In genomic region chr12:113427339-113427738, GRCm38 (mm10) we compare ENCODE assay signal across 13 mouse cellular contexts.
DNase-seq lines count a peak whose midpoint lies in the region; ATAC-seq and TF ChIP-seq lines count a peak whose summit lies in the region.
"Had no signal": no experiment of that assay in that cellular context is flagged by ENCODE, and none has a peak within 500 bp of the region (broad histone marks: within the 10 kb centered on the region; RNA-seq: fewer than 3 reads in every experiment).

No protein-coding gene starts in this region.

- no peak overlapping the region for H3K27ac ChIP-seq in heart, embryonic 11.5 days (ENCODE audit: low read depth, low read length)
- no peak overlapping the region for H3K27ac ChIP-seq in spleen, adult 2 months (ENCODE audit: insufficient read depth, low read length)
- H3K27ac ChIP-seq: hindbrain, embryonic 15.5 days; layer of hippocampus, adult 2 months; limb, embryonic 13.5 days; neural tube, embryonic 13.5 days had no signal

- no peak overlapping the region for H3K9ac ChIP-seq in heart, embryonic 11.5 days (ENCODE audit: low read depth, low read length)
- H3K9ac ChIP-seq: hindbrain, embryonic 15.5 days; limb, embryonic 13.5 days; neural tube, embryonic 13.5 days had no signal

- H3K4me3 ChIP-seq in heart, embryonic 11.5 days (ENCODE audit: low read depth, low read length), result no peak overlapping the region
- H3K4me3 ChIP-seq in spleen, adult 2 months (ENCODE audit: extremely low read depth, insufficient read depth, insufficient read length), result peak overlapping the region; percentile 33; the same call in 1 of the 2 replicates
- H3K4me3 ChIP-seq: hindbrain, embryonic 15.5 days; layer of hippocampus, adult 2 months; limb, embryonic 13.5 days; neural tube, embryonic 13.5 days had no signal

- no peak for ATAC-seq in heart, embryonic 11.5 days (replicated peaks; ENCODE audit: insufficient number of reproducible peaks, low FRiP score, low TSS enrichment)
- ATAC-seq in granulocyte monocyte progenitor cell, adult 5-6 weeks (replicated peaks; ENCODE audit: poor library complexity, severe bottlenecking), result peak; percentile 63
- no peak for ATAC-seq in megakaryocyte-erythroid progenitor cell, adult 5-6 weeks (replicated peaks; ENCODE audit: low FRiP score, low TSS enrichment, poor library complexity, severe bottlenecking)

- H3K27me3 ChIP-seq in heart, embryonic 11.5 days (ENCODE audit: control insufficient read depth, insufficient read depth, low read length), result no peaks in the 10 kb centered on the region
- no peaks in the 10 kb centered on the region for H3K27me3 ChIP-seq in spleen, adult 2 months (ENCODE audit: control insufficient read depth, insufficient read depth, low read length)
- H3K27me3 ChIP-seq: hindbrain, embryonic 15.5 days; limb, embryonic 13.5 days; neural tube, embryonic 13.5 days had no signal

- no peaks in the 10 kb centered on the region for H3K4me1 ChIP-seq in heart, embryonic 11.5 days (ENCODE audit: control insufficient read depth, insufficient read depth, low read length)
- no peaks in the 10 kb centered on the region; the same call in 1 of the 2 replicates for H3K4me1 ChIP-seq in spleen, adult 2 months (ENCODE audit: control insufficient read depth, insufficient read depth, insufficient read length)
- H3K4me1 ChIP-seq: hindbrain, embryonic 15.5 days; limb, embryonic 13.5 days; neural tube, embryonic 13.5 days had no signal

- no peaks in the 10 kb centered on the region for H3K9me3 ChIP-seq in heart, embryonic 11.5 days (replicated peaks; ENCODE audit: control insufficient read depth, low read length)
- H3K9me3 ChIP-seq: hindbrain, embryonic 15.5 days; limb, embryonic 13.5 days; neural tube, embryonic 13.5 days had no signal

- 69% methylated on average over 4 of the region's 4 CpGs for WGBS in heart, embryonic 11.5 days (ENCODE audit: insufficient replicate concordance)
- 9% methylated on average over 4 of the region's 4 CpGs for WGBS in spleen, adult 2 months

- peak; percentile 11 for DNase-seq in heart, adult 8-10 months (ENCODE audit: low spot score)
- peak; percentile 93 for DNase-seq in A20 (ENCODE audit: low read depth, low spot score)
- DNase-seq in spleen, adult 2 months (ENCODE audit: low read depth in 1 of 2, low spot score in 2 of 2), result peak; percentile 74 to 93
- DNase-seq in ovary, postnatal 10 days (ENCODE audit: low spot score), result no peak
- DNase-seq in neural tube, embryonic 10.5 days (ENCODE audit: extremely low spot score, low spot score), result no peak
- DNase-seq: gastrocnemius, postnatal 36 days had no signal

- H3K4me2 ChIP-seq in heart, embryonic 11.5 days, result no peak overlapping the region
- H3K4me2 ChIP-seq: hindbrain, embryonic 15.5 days; limb, embryonic 13.5 days; neural tube, embryonic 13.5 days had no signal

- TF ChIP-seq CTCF in spleen, adult 2 months (IDR thresholded peaks at IDR 0.05; ENCODE audit: extremely low read depth, insufficient read depth, insufficient read length, insufficient replicate concordance), result no peak

- no peak; the same call in 1 of the 2 replicates for TF ChIP-seq POLR2A in spleen, adult 2 months (IDR thresholded peaks at IDR 0.05; ENCODE audit: low read depth, low read length)

- H3K36me3 ChIP-seq in heart, embryonic 11.5 days (ENCODE audit: control insufficient read depth, insufficient read depth, low read length), result no peaks in the 10 kb centered on the region
- peaks cover 47% of the 10 kb centered on the region for H3K36me3 ChIP-seq in spleen, adult 2 months (ENCODE audit: control insufficient read depth, insufficient read depth, low read length)
- H3K36me3 ChIP-seq: hindbrain, embryonic 15.5 days; limb, embryonic 13.5 days; neural tube, embryonic 13.5 days had no signal

Comparison
In these comparisons a context has a peak if more than half of its experiments do, and no peak if none do; other contexts are left out.
1. DNase-seq: peak in heart, adult 8-10 months (single experiment), A20 (single experiment) and spleen, adult 2 months (2 of 2); none in ovary, postnatal 10 days (single experiment) and neural tube, embryonic 10.5 days (single experiment).